Mouse (Mus musculus): ENCODE data around the gene H2-Ke6. TPM values are rescaled to one million over a fixed set of nuclear protein-coding genes. Genes with fewer than 3 reads are reported as not detected.
A peak's percentile ranks its signal among the peaks of the same experiment; 100 is the strongest.

Gene H2-Ke6
- polyA plus RNA-seq, 1 experiment from 2014 or later, result 56.1 TPM

DNA sequence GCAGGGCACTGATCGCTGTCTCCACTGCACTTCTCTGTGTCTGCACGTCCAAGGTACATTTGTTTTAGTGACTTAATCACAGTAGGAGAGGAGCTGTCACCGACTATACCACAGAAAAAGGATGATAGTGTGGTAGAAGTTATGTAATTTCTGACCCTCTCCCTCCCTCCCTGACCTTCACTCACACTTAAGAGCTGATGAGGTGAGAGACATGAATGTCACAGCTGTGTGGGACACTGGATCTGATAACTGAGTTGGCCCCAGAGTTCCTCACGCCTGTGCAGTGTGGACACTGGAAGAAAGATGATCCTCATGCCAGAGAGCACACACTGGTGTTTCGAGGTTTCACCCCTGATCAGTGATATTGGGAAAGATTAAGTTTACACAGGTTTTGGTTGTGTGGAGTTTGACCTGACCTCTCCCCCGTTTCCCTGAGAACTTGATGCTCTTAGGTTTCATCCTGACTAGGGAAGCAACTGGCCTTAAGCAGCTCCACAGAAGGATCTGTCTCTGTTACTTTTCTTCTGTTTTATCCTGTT, 48.3 kb downstream of the H2-Ke6 start:
- WGBS, result 81% methylated on average over 6 of the region's 6 CpGs
- Histone ChIP-seq H3K27me3 (ENCODE audit: control insufficient read depth, insufficient read depth, low read length) (peaks cover 40% of the 10 kb centered on the region), H3K4me1 (ENCODE audit: control insufficient read depth, insufficient read depth, low read length) (peaks cover 5% of the 10 kb centered on the region), H3K9ac (replicated peaks; ENCODE audit: low read length) (no peak overlapping the region), H3K27ac (replicated peaks; ENCODE audit: low read depth, low read length) (no peak overlapping the region), H3K4me3 (replicated peaks; ENCODE audit: low read depth, low read length) (no peak overlapping the region), H3K36me3 (ENCODE audit: control insufficient read depth, insufficient read depth, low read length) (no peaks in the 10 kb centered on the region), H3K4me2 (ENCODE audit: low read length) (no peak overlapping the region), H3K9me3 (ENCODE audit: control insufficient read depth, low read length) (no peaks in the 10 kb centered on the region)
- ATAC-seq (ENCODE audit: low FRiP score, low TSS enrichment) (no peak), DNase-seq (no peak)

DNA sequence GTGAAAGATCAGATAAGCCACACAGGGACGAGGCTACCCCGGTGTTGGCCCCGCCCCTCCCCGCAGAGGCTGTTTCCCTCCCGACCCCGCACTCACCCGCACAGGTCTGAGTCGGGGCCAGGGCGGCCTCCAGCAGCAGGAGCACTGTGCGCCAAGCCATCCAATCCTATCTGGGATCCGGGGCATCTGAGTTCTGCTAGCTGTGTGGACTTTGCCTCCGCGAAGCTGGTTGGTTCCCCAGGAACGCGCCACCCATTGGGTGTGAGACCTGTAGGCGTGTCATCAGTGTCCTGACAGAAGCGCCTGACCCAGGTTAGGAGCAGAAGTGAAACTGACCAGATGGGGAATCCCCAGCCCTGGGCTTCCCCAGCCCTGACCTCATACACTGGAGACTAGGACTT, 49.2 kb downstream of the H2-Ke6 start:
- under 1% methylated on average over 17 of the region's 17 CpGs for WGBS
- Histone ChIP-seq H3K27me3 (ENCODE audit: control insufficient read depth, insufficient read depth, low read length) (peaks cover 40% of the 10 kb centered on the region), H3K9me3 (ENCODE audit: control insufficient read depth, low read length) (no peaks in the 10 kb centered on the region), H3K4me1 (ENCODE audit: control insufficient read depth, insufficient read depth, low read length) (peaks cover 5% of the 10 kb centered on the region), H3K4me3 (replicated peaks; ENCODE audit: low read depth, low read length) (peak overlapping the region; percentile 28), H3K4me2 (ENCODE audit: low read length) (peak overlapping the region; percentile 48), H3K36me3 (ENCODE audit: control insufficient read depth, insufficient read depth, low read length) (no peaks in the 10 kb centered on the region), H3K27ac (replicated peaks; ENCODE audit: low read depth, low read length) (no peak overlapping the region), H3K9ac (replicated peaks; ENCODE audit: low read length) (peak overlapping the region; percentile 16; the same call in 1 of the 2 replicates)
- ATAC-seq (ENCODE audit: low FRiP score, low TSS enrichment) (no peak), DNase-seq (peak; percentile 11)

DNA sequence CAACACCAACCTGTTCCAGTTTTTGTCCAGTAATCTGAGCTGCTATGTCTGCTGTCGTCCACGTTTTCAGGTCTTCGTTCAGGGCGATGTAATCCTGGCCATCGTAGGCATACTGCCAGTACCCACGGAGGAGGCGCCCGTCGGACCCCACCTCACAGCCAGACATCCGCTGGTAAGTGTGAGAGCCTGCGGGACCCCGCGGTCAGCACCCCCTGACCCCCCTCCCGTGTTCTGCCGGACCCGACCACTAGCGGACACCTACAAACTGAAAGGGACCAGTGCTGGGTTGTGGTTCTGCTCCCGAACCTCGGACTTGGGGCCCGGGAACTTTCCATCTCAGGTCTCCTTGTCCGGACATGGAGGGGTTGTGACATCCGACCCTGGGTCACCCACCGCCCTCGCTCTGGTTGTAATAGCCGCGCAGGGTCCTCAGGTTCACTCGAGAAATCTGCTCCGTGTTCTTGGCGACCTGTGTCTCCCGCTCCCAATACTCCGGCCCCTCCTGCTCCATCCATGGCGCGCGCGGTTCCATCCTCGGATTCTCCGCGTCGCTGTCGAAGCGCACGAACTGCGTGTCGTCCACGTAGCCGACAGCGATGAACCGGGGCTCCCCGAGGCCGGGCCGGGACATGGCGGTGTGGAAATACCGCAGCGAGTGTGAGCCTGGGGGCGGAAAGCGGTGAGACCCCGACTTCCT, 49.9 kb downstream of the H2-Ke6 start:
- peak overlapping the region; percentile 48 for H3K4me2 ChIP-seq (ENCODE audit: low read length)
- H3K9me3 ChIP-seq (ENCODE audit: control insufficient read depth, low read length), result no peaks in the 10 kb centered on the region
- peak overlapping the region; percentile 28 for H3K4me3 ChIP-seq (replicated peaks; ENCODE audit: low read depth, low read length)
- H3K36me3 ChIP-seq (ENCODE audit: control insufficient read depth, insufficient read depth, low read length), result no peaks in the 10 kb centered on the region
- peaks cover 5% of the 10 kb centered on the region for H3K4me1 ChIP-seq (ENCODE audit: control insufficient read depth, insufficient read depth, low read length)
- H3K27me3 ChIP-seq (ENCODE audit: control insufficient read depth, insufficient read depth, low read length), result peaks cover 40% of the 10 kb centered on the region
- 2% methylated on average over 57 of the region's 57 CpGs for WGBS
- ATAC-seq (ENCODE audit: low FRiP score, low TSS enrichment), result no peak
- peak overlapping the region; percentile 16; the same call in 1 of the 2 replicates for H3K9ac ChIP-seq (replicated peaks; ENCODE audit: low read length)
- no peak for DNase-seq
- no peak overlapping the region for H3K27ac ChIP-seq (replicated peaks; ENCODE audit: low read depth, low read length)

MicroRNAs within 50 kb of the gene (microRNA counts, 519-probe panel; counts per million panel counts)
- 5,018 counts per million, percentile 51 among the panel's probes with 10 or more counts for microRNA mmu-miR-219

Small RNAs within 50 kb of the gene (microRNA-seq; reads per million reads assigned to microRNA genes)
- not detected for gene Mir219a-1
- not detected for gene Mir219c

Other genes with a start within 250 kb of the H2-Ke6 start
- 8.0 and 18.4 TPM in 2 replicates for gene Angptl4, start 246.2 kb downstream of the H2-Ke6 start, polyA plus RNA-seq (2014; fragmentation: Nextera tagmentation; extraction: Ambion mirVana)
- 39.5 and 45.8 TPM in 2 replicates for gene Kank3, start 217.5 kb downstream of the H2-Ke6 start, polyA plus RNA-seq (2014; fragmentation: Nextera tagmentation; extraction: Ambion mirVana)
- 653 and 777 TPM in 2 replicates for gene Rps28, start 203.5 kb downstream of the H2-Ke6 start, polyA plus RNA-seq (2014; fragmentation: Nextera tagmentation; extraction: Ambion mirVana)
- 497 and 604 TPM in 2 replicates for gene Ndufa7, start 203.5 kb downstream of the H2-Ke6 start, polyA plus RNA-seq (2014; fragmentation: Nextera tagmentation; extraction: Ambion mirVana)
- gene Cd320, start 185.0 kb downstream of the H2-Ke6 start, polyA plus RNA-seq (2014; fragmentation: Nextera tagmentation; extraction: Ambion mirVana), result 55.1 and 59.8 TPM in 2 replicates
- gene Gm7029, start 154.2 kb downstream of the H2-Ke6 start, polyA plus RNA-seq (2014; fragmentation: Nextera tagmentation; extraction: Ambion mirVana), result not detected in 2 replicates
- gene Kifc1, start 137.4 kb downstream of the H2-Ke6 start, polyA plus RNA-seq (2014; fragmentation: Nextera tagmentation; extraction: Ambion mirVana), result 2.2 and 2.5 TPM in 2 replicates
- 1.1 TPM in 1 of 2 replicates, not detected in the other for gene Platr17, start 122.9 kb downstream of the H2-Ke6 start, polyA plus RNA-seq (2014; fragmentation: Nextera tagmentation; extraction: Ambion mirVana)
- gene Daxx, start 118.6 kb downstream of the H2-Ke6 start, polyA plus RNA-seq (2014; fragmentation: Nextera tagmentation; extraction: Ambion mirVana), result 40.7 and 44.6 TPM in 2 replicates
- gene Tapbp, start 112.2 kb downstream of the H2-Ke6 start, polyA plus RNA-seq (2014; fragmentation: Nextera tagmentation; extraction: Ambion mirVana), result 18.3 and 20.6 TPM in 2 replicates
- gene Zbtb22, start 112.2 kb downstream of the H2-Ke6 start, polyA plus RNA-seq (2014; fragmentation: Nextera tagmentation; extraction: Ambion mirVana), result 12.1 and 13.1 TPM in 2 replicates
- 47.2 and 50.3 TPM in 2 replicates for gene Rgl2, start 98.5 kb downstream of the H2-Ke6 start, polyA plus RNA-seq (2014; fragmentation: Nextera tagmentation; extraction: Ambion mirVana)
- 167 and 188 TPM in 2 replicates for gene Pfdn6, start 87.7 kb downstream of the H2-Ke6 start, polyA plus RNA-seq (2014; fragmentation: Nextera tagmentation; extraction: Ambion mirVana)
- gene Wdr46, start 87.4 kb downstream of the H2-Ke6 start, polyA plus RNA-seq (2014; fragmentation: Nextera tagmentation; extraction: Ambion mirVana), result 15.5 and 16.9 TPM in 2 replicates
- gene B3galt4, start 76.6 kb downstream of the H2-Ke6 start, polyA plus RNA-seq (2014; fragmentation: Nextera tagmentation; extraction: Ambion mirVana), result 8.0 and 10.1 TPM in 2 replicates
- 50.6 and 63.2 TPM in 2 replicates for gene Vps52, start 72.2 kb downstream of the H2-Ke6 start, polyA plus RNA-seq (2014; fragmentation: Nextera tagmentation; extraction: Ambion mirVana)
- 872 and 980 TPM in 2 replicates for gene Rps18, start 72.1 kb downstream of the H2-Ke6 start, polyA plus RNA-seq (2014; fragmentation: Nextera tagmentation; extraction: Ambion mirVana)
- 10.5 and 15.5 TPM in 2 replicates for gene H2-K1, start 27.7 kb downstream of the H2-Ke6 start, polyA plus RNA-seq (2014; fragmentation: Nextera tagmentation; extraction: Ambion mirVana)
- gene Ring1, start 3.4 kb downstream of the H2-Ke6 start, polyA plus RNA-seq (2014; fragmentation: Nextera tagmentation; extraction: Ambion mirVana), result 9.1 and 18.5 TPM in 2 replicates
- gene Slc39a7, start 3.6 kb upstream of the H2-Ke6 start, polyA plus RNA-seq (2014; fragmentation: Nextera tagmentation; extraction: Ambion mirVana), result 95.7 and 97.0 TPM in 2 replicates
- gene Rxrb, start 3.8 kb upstream of the H2-Ke6 start, polyA plus RNA-seq (2014; fragmentation: Nextera tagmentation; extraction: Ambion mirVana), result 33.3 and 33.4 TPM in 2 replicates
- gene Col11a2, start 11.4 kb upstream of the H2-Ke6 start, polyA plus RNA-seq (2014; fragmentation: Nextera tagmentation; extraction: Ambion mirVana), result 2.4 and 2.9 TPM in 2 replicates
- gene H2-Oa, start 64.3 kb upstream of the H2-Ke6 start, polyA plus RNA-seq (2014; fragmentation: Nextera tagmentation; extraction: Ambion mirVana), result not detected in 2 replicates
- 16.7 and 20.4 TPM in 2 replicates for gene H2-DMa, start 91.5 kb upstream of the H2-Ke6 start, polyA plus RNA-seq (2014; fragmentation: Nextera tagmentation; extraction: Ambion mirVana)
- 160 and 171 TPM in 2 replicates for gene Brd2, start 94.6 kb upstream of the H2-Ke6 start, polyA plus RNA-seq (2014; fragmentation: Nextera tagmentation; extraction: Ambion mirVana)
- 0.15 and 0.18 TPM in 2 replicates for gene H2-DMb2, start 115.2 kb upstream of the H2-Ke6 start, polyA plus RNA-seq (2014; fragmentation: Nextera tagmentation; extraction: Ambion mirVana)
- gene H2-DMb1, start 125.0 kb upstream of the H2-Ke6 start, polyA plus RNA-seq (2014; fragmentation: Nextera tagmentation; extraction: Ambion mirVana), result 0.38 and 0.91 TPM in 2 replicates
- gene Tap1, start 159.5 kb upstream of the H2-Ke6 start, polyA plus RNA-seq (2014; fragmentation: Nextera tagmentation; extraction: Ambion mirVana), result 1.1 and 2.9 TPM in 2 replicates
- gene Psmb9, start 159.7 kb upstream of the H2-Ke6 start, polyA plus RNA-seq (2014; fragmentation: Nextera tagmentation; extraction: Ambion mirVana), result 1.0 and 2.2 TPM in 2 replicates
- 1.1 and 5.1 TPM in 2 replicates for gene Psmb8, start 169.7 kb upstream of the H2-Ke6 start, polyA plus RNA-seq (2014; fragmentation: Nextera tagmentation; extraction: Ambion mirVana)
- 0.77 and 1.6 TPM in 2 replicates for gene Tap2, start 175.5 kb upstream of the H2-Ke6 start, polyA plus RNA-seq (2014; fragmentation: Nextera tagmentation; extraction: Ambion mirVana)
- not detected in 2 replicates for gene H2-Ob, start 210.8 kb upstream of the H2-Ke6 start, polyA plus RNA-seq (2014; fragmentation: Nextera tagmentation; extraction: Ambion mirVana)
- 1.1 and 2.0 TPM in 2 replicates for gene H2-Ab1, start 229.6 kb upstream of the H2-Ke6 start, polyA plus RNA-seq (2014; fragmentation: Nextera tagmentation; extraction: Ambion mirVana)

Measured in midbrain, embryonic 14.5 days (tissue).